Mouse (Mus musculus) lung, embryonic 16.5 days (tissue): ENCODE results near the gene 1810024B03Rik. TPM values are rescaled to one million over a fixed set of nuclear protein-coding genes. Genes with fewer than 3 reads are reported as not detected.

Experiments used
- ATAC-seq: fragments of 200-750 bp; cut with Nextera tagmentation; 2 replicates; pipeline ENCODE4 v1.8.0; 2017; ENCODE audit warnings: low read depth, mild to moderate bottlenecking, moderate library complexity
- H3K27ac ChIP-seq: fragments of 300-500 bp; sonication (generic); 2 replicates; pipeline ENCODE4 v1.5.1; 2014; ENCODE audit warnings: mild to moderate bottlenecking, control low read depth, low read length
- H3K27me3 ChIP-seq: fragments of 300-500 bp; sonication (generic); 2 replicates; pipeline ENCODE4 v1.6.1; 2014; ENCODE audit warnings: low read depth, low read length, mixed read lengths; ENCODE audit not compliant: control insufficient read depth, insufficient read depth
- H3K36me3 ChIP-seq: fragments of 300-500 bp; sonication (generic); 2 replicates; pipeline ENCODE4 v1.6.1; 2014; ENCODE audit warnings: low read length; ENCODE audit not compliant: control insufficient read depth, insufficient read depth
- H3K4me1 ChIP-seq: fragments of 300-500 bp; sonication (generic); replicated peaks from 2 replicates; pipeline ENCODE4 v1.6.1; 2014; ENCODE audit warnings: low read length, mixed read lengths; ENCODE audit not compliant: control insufficient read depth, insufficient read depth
- H3K4me2 ChIP-seq: fragments of 300-500 bp; sonication (generic); 2 replicates; pipeline ENCODE4 v1.6.1; 2014; ENCODE audit warnings: low read depth, low read length, control low read depth
- H3K4me3 ChIP-seq: fragments of 300-500 bp; sonication (generic); 2 replicates; pipeline ENCODE4 v1.5.1; 2014; ENCODE audit warnings: mild to moderate bottlenecking, low read length, control low read depth
- H3K9ac ChIP-seq: fragments of 300-500 bp; sonication (generic); 2 replicates; pipeline ENCODE4 v1.6.1; 2014; ENCODE audit warnings: low read length, control low read depth
- H3K9me3 ChIP-seq: fragments of 300-500 bp; sonication (generic); 2 replicates; pipeline ENCODE4 v1.6.1; 2016; ENCODE audit warnings: low read length; ENCODE audit not compliant: control insufficient read depth
- WGBS: fragments of 180-500 bp; shearing (Covaris S2); extraction: QIAGEN DNeasy Blood & Tissue Kit; methylation state at CpG from one replicate; pipeline ENCODE4 v1.1.7; 2014; 5-methylcytosine and 5-hydroxymethylcytosine counted together
- polyA plus RNA-seq: library from polyadenylated mRNA; unstranded; fragments of >200 nt; fragmentation: Nextera tagmentation; extraction: Ambion mirVana; gene quantifications from 2 replicates; pipeline ENCODE4 v1.2.1, GENCODE M21; 2015

The 1810024B03Rik gene
- polyA plus RNA-seq, 1 experiment from 2014 or later: 1.8 TPM

GRCm38 (mm10) chr2:127140011-127140410 is 68.1 kb downstream of the 1810024B03Rik start:
- no peak for ATAC-seq
- H3K9me3 ChIP-seq: peaks cover 3% of the 10 kb centered on the region; the same call in 1 of the 2 replicates
- H3K9ac ChIP-seq: no peak overlapping the region
- no peaks in the 10 kb centered on the region for H3K27me3 ChIP-seq
- no peak overlapping the region for H3K4me3 ChIP-seq
- H3K4me1 ChIP-seq: peaks cover 28% of the 10 kb centered on the region
- 94% methylated on average over 7 of the region's 7 CpGs for WGBS
- no peak overlapping the region for H3K4me2 ChIP-seq
- H3K27ac ChIP-seq: no peak overlapping the region
- H3K36me3 ChIP-seq: peaks cover 13% of the 10 kb centered on the region

- H3K9me3 ChIP-seq: peaks cover 3% of the 10 kb centered on the region; the same call in 1 of the 2 replicates
- H3K27ac ChIP-seq: no peak overlapping the region
- no peak overlapping the region for H3K4me2 ChIP-seq
- no peak overlapping the region for H3K9ac ChIP-seq
- H3K4me3 ChIP-seq: no peak overlapping the region
- peaks cover 30% of the 10 kb centered on the region for H3K4me1 ChIP-seq
- H3K27me3 ChIP-seq: no peaks in the 10 kb centered on the region
- no peak for ATAC-seq
- H3K36me3 ChIP-seq: peaks cover 13% of the 10 kb centered on the region
- 97% methylated on average over 1 of the region's 1 CpGs for WGBS
Observed at GRCm38 (mm10) chr2:127139605-127140004, 68.5 kb downstream of the 1810024B03Rik start.

- ATAC-seq: no peak
- Histone ChIP-seq H3K27ac (no peak overlapping the region), H3K36me3 (peaks cover 13% of the 10 kb centered on the region), H3K4me2 (no peak overlapping the region), H3K4me1 (peaks cover 33% of the 10 kb centered on the region), H3K9ac (no peak overlapping the region), H3K27me3 (no peaks in the 10 kb centered on the region), H3K9me3 (peaks cover 3% of the 10 kb centered on the region; the same call in 1 of the 2 replicates), H3K4me3 (no peak overlapping the region)
- WGBS: 78% methylated on average over 8 of the region's 8 CpGs
Observed at GRCm38 (mm10) chr2:127139094-127139493, 69.0 kb downstream of the 1810024B03Rik start.

GRCm38 (mm10) chr2:127138449-127138848 is 69.6 kb downstream of the 1810024B03Rik start:
- Histone ChIP-seq H3K36me3 (peaks cover 13% of the 10 kb centered on the region), H3K9me3 (peaks cover 3% of the 10 kb centered on the region; the same call in 1 of the 2 replicates), H3K4me3 (no peak overlapping the region), H3K4me1 (peaks cover 30% of the 10 kb centered on the region), H3K27me3 (no peaks in the 10 kb centered on the region), H3K4me2 (no peak overlapping the region), H3K27ac (peak overlapping the region; percentile 66), H3K9ac (no peak overlapping the region)
- 82% methylated on average over 4 of the region's 4 CpGs for WGBS
- ATAC-seq: no peak

- Histone ChIP-seq H3K27ac (peak overlapping the region; percentile 66), H3K27me3 (no peaks in the 10 kb centered on the region), H3K9ac (no peak overlapping the region; the same call in 1 of the 2 replicates), H3K4me1 (peaks cover 30% of the 10 kb centered on the region), H3K36me3 (peaks cover 13% of the 10 kb centered on the region), H3K4me3 (no peak overlapping the region), H3K4me2 (no peak overlapping the region), H3K9me3 (peaks cover 3% of the 10 kb centered on the region; the same call in 1 of the 2 replicates)
- ATAC-seq: no peak
- 45% methylated on average over 10 of the region's 10 CpGs for WGBS
Observed at GRCm38 (mm10) chr2:127137838-127138420, 70.2 kb downstream of the 1810024B03Rik start.

GRCm38 (mm10) chr2:127136979-127137378 is 71.1 kb downstream of the 1810024B03Rik start:
- Histone ChIP-seq H3K4me1 (peaks cover 31% of the 10 kb centered on the region), H3K27me3 (no peaks in the 10 kb centered on the region), H3K9me3 (peaks cover 3% of the 10 kb centered on the region; the same call in 1 of the 2 replicates), H3K4me3 (no peak overlapping the region), H3K36me3 (peaks cover 13% of the 10 kb centered on the region), H3K4me2 (no peak overlapping the region), H3K9ac (no peak overlapping the region), H3K27ac (peak overlapping the region; percentile 84)
- ATAC-seq: peak; percentile 51
- under 1% methylated on average over 5 of the region's 5 CpGs for WGBS

Other genes with a start within 250 kb of the 1810024B03Rik start
- gene Ap4e1, start 199.6 kb downstream of the 1810024B03Rik start, polyA plus RNA-seq: 11.4 and 12.4 TPM in 2 replicates
- gene Blvra, start 137.6 kb downstream of the 1810024B03Rik start, polyA plus RNA-seq: 51.6 and 55.8 TPM in 2 replicates
- gene Ncaph, start 74.3 kb downstream of the 1810024B03Rik start, polyA plus RNA-seq: 102 and 108 TPM in 2 replicates
- gene Itpripl1, start 64.8 kb downstream of the 1810024B03Rik start, polyA plus RNA-seq: 29.3 and 29.4 TPM in 2 replicates
- gene Snrnp200, start 106 bp upstream of the 1810024B03Rik start, polyA plus RNA-seq: 51.9 and 53.7 TPM in 2 replicates
- gene Ciao1, start 39.5 kb upstream of the 1810024B03Rik start, polyA plus RNA-seq: 69.9 and 75.9 TPM in 2 replicates
- 26.5 and 26.6 TPM in 2 replicates for gene Tmem127, start 39.6 kb upstream of the 1810024B03Rik start, polyA plus RNA-seq
- gene Stard7, start 61.9 kb upstream of the 1810024B03Rik start, polyA plus RNA-seq: 56.8 and 57.3 TPM in 2 replicates
- 6.1 and 6.2 TPM in 2 replicates for gene Dusp2, start 127.9 kb upstream of the 1810024B03Rik start, polyA plus RNA-seq
- gene Astl, start 130.4 kb upstream of the 1810024B03Rik start, polyA plus RNA-seq: not detected in 2 replicates
- 0.30 and 0.50 TPM in 2 replicates for gene Adra2b, start 154.9 kb upstream of the 1810024B03Rik start, polyA plus RNA-seq
- 0.30 and 0.38 TPM in 2 replicates for gene Gpat2, start 216.9 kb upstream of the 1810024B03Rik start, polyA plus RNA-seq
- gene Fahd2a, start 236.3 kb upstream of the 1810024B03Rik start, polyA plus RNA-seq: 21.4 and 21.7 TPM in 2 replicates